Mouse (Mus musculus) lung, embryonic 16.5 days (tissue): ENCODE data around the gene Nf1. TPM values are rescaled to one million over a fixed set of nuclear protein-coding genes. Genes with fewer than 3 reads are reported as not detected.

ENCODE experiments used
- ATAC-seq: fragments of 200-750 bp; cut with Nextera tagmentation; 2 replicates; pipeline ENCODE4 v1.8.0; 2017; ENCODE audit warnings: low read depth, mild to moderate bottlenecking, moderate library complexity
- H3K27ac ChIP-seq: fragments of 300-500 bp; sonication (generic); 2 replicates; pipeline ENCODE4 v1.5.1; 2014; ENCODE audit warnings: mild to moderate bottlenecking, control low read depth, low read length
- H3K27me3 ChIP-seq: fragments of 300-500 bp; sonication (generic); 2 replicates; pipeline ENCODE4 v1.6.1; 2014; ENCODE audit warnings: low read depth, low read length, mixed read lengths; ENCODE audit not compliant: control insufficient read depth, insufficient read depth
- H3K36me3 ChIP-seq: fragments of 300-500 bp; sonication (generic); 2 replicates; pipeline ENCODE4 v1.6.1; 2014; ENCODE audit warnings: low read length; ENCODE audit not compliant: control insufficient read depth, insufficient read depth
- H3K4me1 ChIP-seq: fragments of 300-500 bp; sonication (generic); replicated peaks from 2 replicates; pipeline ENCODE4 v1.6.1; 2014; ENCODE audit warnings: low read length, mixed read lengths; ENCODE audit not compliant: control insufficient read depth, insufficient read depth
- H3K4me2 ChIP-seq: fragments of 300-500 bp; sonication (generic); 2 replicates; pipeline ENCODE4 v1.6.1; 2014; ENCODE audit warnings: low read depth, low read length, control low read depth
- H3K4me3 ChIP-seq: fragments of 300-500 bp; sonication (generic); 2 replicates; pipeline ENCODE4 v1.5.1; 2014; ENCODE audit warnings: mild to moderate bottlenecking, low read length, control low read depth
- H3K9ac ChIP-seq: fragments of 300-500 bp; sonication (generic); 2 replicates; pipeline ENCODE4 v1.6.1; 2014; ENCODE audit warnings: low read length, control low read depth
- H3K9me3 ChIP-seq: fragments of 300-500 bp; sonication (generic); 2 replicates; pipeline ENCODE4 v1.6.1; 2016; ENCODE audit warnings: low read length; ENCODE audit not compliant: control insufficient read depth
- WGBS: fragments of 180-500 bp; shearing (Covaris S2); extraction: QIAGEN DNeasy Blood & Tissue Kit; methylation state at CpG from one replicate; pipeline ENCODE4 v1.1.7; 2014; 5-methylcytosine and 5-hydroxymethylcytosine counted together
- polyA plus RNA-seq: library from polyadenylated mRNA; unstranded; fragments of >200 nt; fragmentation: Nextera tagmentation; extraction: Ambion mirVana; gene quantifications from 2 replicates; pipeline ENCODE4 v1.2.1, GENCODE M21; 2015

Gene Nf1
- polyA plus RNA-seq, 1 experiment from 2014 or later: 5.8 TPM

DNA sequence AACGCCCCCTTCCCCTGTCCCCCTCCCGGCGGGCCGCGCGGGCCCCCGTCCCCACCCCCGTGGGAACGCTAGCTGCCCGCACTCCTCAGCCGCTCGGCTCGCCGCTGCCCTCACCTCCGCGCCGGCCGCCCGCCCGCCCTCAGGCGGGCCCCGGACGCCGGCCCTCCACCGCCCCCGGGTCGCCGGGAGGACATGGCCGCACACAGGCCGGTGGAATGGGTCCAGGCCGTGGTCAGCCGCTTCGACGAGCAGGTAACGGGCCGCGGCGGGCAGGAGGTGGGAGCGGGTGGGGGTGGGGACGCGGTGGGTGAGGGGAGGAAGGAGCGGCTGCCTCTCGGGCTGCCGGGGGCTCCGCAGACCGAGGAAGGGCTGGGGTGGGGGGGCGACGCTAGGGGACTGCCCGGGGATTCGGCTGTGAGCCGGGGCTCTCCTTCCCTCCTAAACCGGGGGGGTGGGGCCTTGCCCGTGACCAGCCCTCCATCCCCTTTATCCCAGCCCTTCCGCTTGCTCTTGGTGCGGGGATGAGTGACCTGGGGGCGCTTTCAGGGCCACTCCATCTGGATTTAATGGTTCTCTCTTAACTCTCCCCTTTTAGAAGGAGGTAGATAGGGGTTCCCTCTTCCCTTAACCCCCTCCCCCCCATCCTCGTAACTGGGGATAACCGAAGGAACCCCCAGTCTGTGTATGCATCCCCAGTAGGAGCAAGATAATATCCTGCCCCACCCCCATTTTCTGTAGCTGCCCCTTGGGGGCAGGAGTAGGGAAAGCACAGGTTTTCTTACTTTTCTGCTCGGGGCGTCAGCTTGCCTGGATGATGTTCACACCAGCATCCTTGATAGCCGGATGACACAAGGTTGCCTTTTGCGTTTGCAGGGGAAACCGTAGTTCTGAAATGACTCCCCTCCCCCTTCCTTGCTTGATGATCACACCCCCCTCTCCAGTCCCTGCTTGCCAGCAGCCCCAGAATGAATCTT, 602 bp downstream of the Nf1 start:
- ATAC-seq: peak; percentile 80
- peak overlapping the region; percentile 98 for H3K9ac ChIP-seq
- peaks cover 9% of the 10 kb centered on the region; the same call in 1 of the 2 replicates for H3K4me1 ChIP-seq
- 2% methylated on average over 18 of the region's 63 CpGs for WGBS
- H3K27ac ChIP-seq: peak overlapping the region; percentile 87
- peak overlapping the region; percentile 96 for H3K4me3 ChIP-seq
- H3K4me2 ChIP-seq: peak overlapping the region; percentile 81
- H3K36me3 ChIP-seq: no peaks in the 10 kb centered on the region; the same call in 1 of the 2 replicates
- no peaks in the 10 kb centered on the region for H3K27me3 ChIP-seq
- no peaks in the 10 kb centered on the region for H3K9me3 ChIP-seq

DNA sequence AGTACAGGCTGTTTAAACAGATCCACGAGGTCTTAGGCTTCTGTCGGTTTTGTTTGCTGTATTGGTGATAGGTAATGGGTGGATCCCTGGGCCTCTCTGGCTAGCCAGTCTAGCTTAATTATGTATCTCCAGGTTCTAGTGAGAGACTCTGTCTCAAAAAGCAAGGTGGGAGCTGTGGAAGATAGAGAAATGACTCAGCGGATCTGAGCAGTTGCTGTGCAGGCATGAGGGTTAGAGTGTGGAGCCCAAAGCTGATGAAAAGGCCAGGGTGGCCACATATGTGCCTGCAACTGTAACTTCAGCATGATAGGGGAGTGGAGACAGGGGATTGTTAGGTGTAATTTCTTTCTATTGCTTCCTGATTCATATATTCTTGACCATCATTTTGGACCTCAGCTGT, 17.5 kb downstream of the Nf1 start:
- H3K36me3 ChIP-seq: no peaks in the 10 kb centered on the region
- no peak overlapping the region for H3K4me2 ChIP-seq

DNA sequence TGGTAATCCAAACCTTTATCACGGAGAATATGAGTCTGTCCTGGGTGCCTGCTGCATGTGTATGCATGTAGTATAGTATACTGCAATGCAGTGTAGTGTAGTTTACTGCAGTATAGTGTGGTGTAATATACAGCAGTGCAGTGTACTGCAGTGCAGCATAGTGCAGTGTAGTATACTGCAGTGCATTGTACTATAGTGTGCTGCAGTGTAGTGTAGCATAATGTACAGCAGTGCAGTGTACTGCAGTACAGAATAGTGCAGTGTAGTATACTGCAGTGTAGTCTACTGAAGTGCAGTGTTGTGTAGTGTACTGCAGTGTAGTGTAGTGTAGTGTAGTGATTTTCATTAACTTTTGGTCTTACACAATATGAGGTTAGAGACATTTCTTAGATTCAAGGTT, 17.9 kb downstream of the Nf1 start:
- no peaks in the 10 kb centered on the region for H3K4me1 ChIP-seq
- H3K9ac ChIP-seq: no peak overlapping the region
- H3K36me3 ChIP-seq: no peaks in the 10 kb centered on the region
- no peak overlapping the region for H3K27ac ChIP-seq
- 87% methylated on average over 1 of the region's 1 CpGs for WGBS
- no peaks in the 10 kb centered on the region for H3K9me3 ChIP-seq
- no peak overlapping the region for H3K4me3 ChIP-seq
- no peaks in the 10 kb centered on the region for H3K27me3 ChIP-seq
- no peak overlapping the region for H3K4me2 ChIP-seq
- ATAC-seq: no peak

More for the DNA sequence above, 17.5 kb downstream of the Nf1 start:
- H3K9ac ChIP-seq: no peak overlapping the region
- H3K27me3 ChIP-seq: no peaks in the 10 kb centered on the region
- H3K9me3 ChIP-seq: no peaks in the 10 kb centered on the region
- no peaks in the 10 kb centered on the region for H3K4me1 ChIP-seq
- ATAC-seq: no peak
- no peak overlapping the region for H3K4me3 ChIP-seq
- WGBS: 70% methylated on average over 3 of the region's 3 CpGs
- H3K27ac ChIP-seq: no peak overlapping the region

DNA sequence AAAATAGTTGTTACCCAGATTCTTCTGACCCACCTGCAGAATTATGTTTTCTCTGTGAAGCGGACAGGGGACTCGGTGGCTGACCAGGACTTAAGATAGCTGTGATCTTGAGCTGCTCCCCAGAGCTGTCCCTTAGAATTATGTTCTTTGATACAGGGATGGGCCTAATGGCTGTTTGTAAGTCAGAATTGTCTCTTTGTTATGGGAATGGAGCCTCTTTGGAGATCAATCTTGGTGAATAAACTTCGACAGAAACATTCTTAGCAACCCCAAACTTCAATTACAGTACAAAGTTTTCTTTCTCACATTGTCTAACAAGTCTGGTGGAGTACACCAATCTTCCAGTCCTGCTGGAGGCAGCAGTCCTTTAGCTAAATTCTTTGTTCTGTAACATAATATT, 25.5 kb downstream of the Nf1 start:
- Histone ChIP-seq H3K4me2 (no peak overlapping the region), H3K9ac (no peak overlapping the region), H3K27ac (no peak overlapping the region), H3K36me3 (no peaks in the 10 kb centered on the region), H3K4me3 (no peak overlapping the region), H3K9me3 (peaks cover 3% of the 10 kb centered on the region; the same call in 1 of the 2 replicates), H3K4me1 (peaks cover 20% of the 10 kb centered on the region), H3K27me3 (no peaks in the 10 kb centered on the region)
- 80% methylated on average over 3 of the region's 3 CpGs for WGBS
- no peak for ATAC-seq

DNA sequence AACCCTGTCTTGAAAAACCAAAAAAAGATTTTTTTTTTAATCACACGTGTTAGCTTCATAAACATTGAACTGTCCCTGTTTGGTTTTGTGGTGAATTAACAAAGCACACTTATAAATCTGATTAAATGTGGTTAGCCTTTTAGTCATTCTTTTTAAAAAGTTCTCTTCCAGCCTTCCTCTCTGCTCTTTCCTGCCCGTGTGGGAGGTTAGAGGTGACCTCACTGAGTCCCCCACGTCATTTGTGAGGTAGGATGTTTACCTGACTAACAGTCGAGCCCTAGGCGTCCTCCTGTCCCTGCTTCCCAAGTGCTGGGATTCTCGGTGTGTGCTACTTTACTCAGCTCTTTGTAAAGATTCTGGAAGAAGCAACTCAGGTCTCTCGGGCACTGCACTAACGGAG, 26.8 kb downstream of the Nf1 start:
- H3K4me1 ChIP-seq: peaks cover 20% of the 10 kb centered on the region
- peaks cover 3% of the 10 kb centered on the region; the same call in 1 of the 2 replicates for H3K9me3 ChIP-seq
- H3K36me3 ChIP-seq: no peaks in the 10 kb centered on the region
- no peaks in the 10 kb centered on the region for H3K27me3 ChIP-seq
- H3K4me2 ChIP-seq: no peak overlapping the region
- WGBS: 27% methylated on average over 8 of the region's 8 CpGs
- no peak overlapping the region for H3K4me3 ChIP-seq
- H3K9ac ChIP-seq: no peak overlapping the region
- H3K27ac ChIP-seq: no peak overlapping the region
- no peak for ATAC-seq

DNA sequence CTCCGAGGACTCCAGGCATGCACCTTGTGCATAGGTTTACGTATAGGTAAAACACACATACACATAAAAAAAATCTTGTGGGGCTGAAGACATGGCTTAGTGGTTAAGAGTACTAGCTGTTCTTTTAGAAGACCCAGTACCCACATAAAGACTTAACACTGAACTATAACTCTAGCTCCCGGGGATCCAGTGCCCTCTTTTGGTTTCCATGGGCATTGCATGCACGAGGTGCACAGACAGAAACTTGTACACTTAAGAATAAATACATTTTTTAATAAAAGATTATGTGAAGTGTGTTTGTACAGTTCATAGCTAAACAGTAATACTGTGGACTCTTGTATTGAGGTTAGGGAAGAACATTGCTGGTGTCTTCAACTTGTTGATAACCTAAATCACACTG, 33.5 kb downstream of the Nf1 start:
- 86% methylated on average over 4 of the region's 4 CpGs for WGBS
- Histone ChIP-seq H3K27me3 (no peaks in the 10 kb centered on the region), H3K9me3 (no peaks in the 10 kb centered on the region), H3K9ac (no peak overlapping the region), H3K4me3 (no peak overlapping the region), H3K4me1 (peaks cover 4% of the 10 kb centered on the region), H3K27ac (no peak overlapping the region), H3K36me3 (no peaks in the 10 kb centered on the region), H3K4me2 (no peak overlapping the region)
- ATAC-seq: no peak

DNA sequence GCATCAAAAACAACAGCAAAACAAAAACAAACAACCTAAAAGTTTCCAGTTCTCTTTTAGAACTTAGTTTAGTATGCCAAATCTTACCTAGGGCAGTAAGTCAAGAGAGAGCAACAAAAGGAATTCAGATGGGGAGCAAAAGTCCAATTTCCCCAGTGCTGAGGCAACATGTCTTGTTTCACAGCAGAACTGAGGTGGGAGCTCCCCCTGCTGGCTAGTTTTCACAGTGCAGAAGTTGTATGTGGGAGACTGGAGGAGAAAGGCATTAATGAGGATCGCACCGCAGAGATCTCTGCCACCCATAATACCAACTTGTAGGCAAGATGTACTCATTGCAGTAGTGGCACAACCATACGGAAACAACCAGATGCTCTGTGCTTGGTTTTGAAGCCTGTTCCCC, 58.8 kb downstream of the Nf1 start:
- no peak overlapping the region for H3K4me2 ChIP-seq
- WGBS: 56% methylated on average over 3 of the region's 3 CpGs
- ATAC-seq: no peak

DNA sequence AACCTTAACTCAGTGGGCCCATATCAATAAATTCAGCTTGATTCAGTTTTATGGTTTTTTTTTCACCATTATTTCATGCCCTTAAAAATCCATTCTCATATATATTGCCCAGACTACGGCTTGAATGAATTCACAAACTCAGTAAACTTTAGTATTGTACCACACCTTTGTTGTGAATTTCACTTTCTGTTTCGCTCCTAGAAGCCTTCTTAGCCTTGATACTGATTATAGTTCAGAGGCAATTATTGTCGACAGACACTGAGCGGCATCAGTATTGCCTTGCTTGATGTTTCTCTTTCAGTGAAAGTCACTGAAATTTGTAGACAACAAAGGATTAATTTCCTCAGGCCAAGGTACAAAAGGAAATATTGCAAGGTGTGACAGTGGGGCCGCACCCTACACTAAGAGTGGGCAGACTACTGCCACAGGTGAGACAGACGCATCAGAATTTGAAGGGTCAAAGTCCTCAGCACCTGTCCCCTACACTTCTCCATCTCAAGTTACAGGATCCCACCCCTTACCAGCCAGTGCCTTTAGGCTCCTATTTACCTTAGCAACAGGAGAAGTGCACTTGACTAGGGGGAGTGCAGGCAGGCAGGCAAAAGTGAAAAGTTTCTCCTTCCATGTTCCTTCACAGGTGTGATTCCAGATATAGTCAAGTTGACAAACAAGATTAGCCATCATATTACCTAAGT, 64.3 kb downstream of the Nf1 start:
- H3K4me1 ChIP-seq: 0 out of 2 replicates have a peak, but pooled peaks cover 3% of the 10 kb centered on the region
- WGBS: 74% methylated on average over 6 of the region's 6 CpGs
- H3K9me3 ChIP-seq: no peaks in the 10 kb centered on the region
- peak; percentile 71; the same call in 1 of the 2 replicates for ATAC-seq
- H3K27me3 ChIP-seq: no peaks in the 10 kb centered on the region
- no peak overlapping the region for H3K27ac ChIP-seq
- H3K9ac ChIP-seq: no peak overlapping the region
- H3K4me3 ChIP-seq: no peak overlapping the region
- H3K4me2 ChIP-seq: no peak overlapping the region
- H3K36me3 ChIP-seq: peaks cover 12% of the 10 kb centered on the region

More for the DNA sequence above, 58.8 kb downstream of the Nf1 start:
- no peak overlapping the region for H3K4me3 ChIP-seq
- H3K9ac ChIP-seq: no peak overlapping the region
- no peaks in the 10 kb centered on the region for H3K4me1 ChIP-seq
- no peaks in the 10 kb centered on the region for H3K9me3 ChIP-seq
- H3K27ac ChIP-seq: no peak overlapping the region
- peaks cover 12% of the 10 kb centered on the region for H3K36me3 ChIP-seq
- no peaks in the 10 kb centered on the region for H3K27me3 ChIP-seq
